Mouse (Mus musculus) midbrain, embryonic 14.5 days (tissue): ENCODE results near the gene Bicdl1. TPM values are rescaled to one million over a fixed set of nuclear protein-coding genes. Genes with fewer than 3 reads are reported as not detected.

Experiments used
- ATAC-seq: fragments of 200-750 bp; cut with Nextera tagmentation; 2 replicates; pipeline ENCODE4 v1.8.0; 2017; ENCODE audit warnings: moderate number of reproducible peaks, moderate library complexity; ENCODE audit not compliant: low FRiP score, low TSS enrichment
- DNase-seq: peaks from one replicate; pipeline ENCODE4 v3.0.0-alpha.2; 2015
- H3K27ac ChIP-seq: fragments of 300-500 bp; sonication (generic); replicated peaks from 2 replicates; pipeline ENCODE4 v1.5.1; 2014; ENCODE audit warnings: mild to moderate bottlenecking, low read depth, low read length, moderate library complexity
- H3K27me3 ChIP-seq: fragments of 300-500 bp; sonication (generic); 2 replicates; pipeline ENCODE4 v1.6.1; 2014; ENCODE audit warnings: low read length, control low read depth, mixed read lengths; ENCODE audit not compliant: control insufficient read depth, insufficient read depth
- H3K36me3 ChIP-seq: fragments of 300-500 bp; sonication (generic); 2 replicates; pipeline ENCODE4 v1.6.1; 2014; ENCODE audit warnings: low read length, control low read depth; ENCODE audit not compliant: control insufficient read depth, insufficient read depth
- H3K4me1 ChIP-seq: fragments of 300-500 bp; sonication (generic); 2 replicates; pipeline ENCODE4 v1.6.1; 2014; ENCODE audit warnings: mild to moderate bottlenecking, antibody characterized with exemption, low read length, control low read depth; ENCODE audit not compliant: control insufficient read depth, insufficient read depth
- H3K4me2 ChIP-seq: fragments of 300-500 bp; sonication (generic); 2 replicates; pipeline ENCODE4 v1.6.1; 2014; ENCODE audit warnings: mild to moderate bottlenecking, low read length, moderate library complexity
- H3K4me3 ChIP-seq: fragments of 300-500 bp; sonication (generic); replicated peaks from 2 replicates; pipeline ENCODE4 v1.5.1; 2014; ENCODE audit warnings: low read depth, low read length
- H3K9ac ChIP-seq: fragments of 300-500 bp; sonication (generic); replicated peaks from 2 replicates; pipeline ENCODE4 v1.6.1; 2014; ENCODE audit warnings: mild to moderate bottlenecking, low read length, moderate library complexity
- H3K9me3 ChIP-seq: fragments of 300-500 bp; sonication (generic); 2 replicates; pipeline ENCODE4 v1.6.1; 2016; ENCODE audit warnings: low read length, control low read depth, mixed read lengths; ENCODE audit not compliant: control insufficient read depth
- WGBS: fragments of 180-500 bp; shearing (Covaris S2); extraction: QIAGEN DNeasy Blood & Tissue Kit; methylation state at CpG from one replicate; pipeline ENCODE4 v1.1.7; 2014; 5-methylcytosine and 5-hydroxymethylcytosine counted together
- polyA plus RNA-seq: library from polyadenylated mRNA; unstranded; fragments of >200 nt; fragmentation: Nextera tagmentation; extraction: Ambion mirVana; gene quantifications from 2 replicates; pipeline ENCODE4 v1.2.1, GENCODE M21; 2014

The Bicdl1 gene
- polyA plus RNA-seq, 1 experiment from 2014 or later: 39.0 TPM

DNA sequence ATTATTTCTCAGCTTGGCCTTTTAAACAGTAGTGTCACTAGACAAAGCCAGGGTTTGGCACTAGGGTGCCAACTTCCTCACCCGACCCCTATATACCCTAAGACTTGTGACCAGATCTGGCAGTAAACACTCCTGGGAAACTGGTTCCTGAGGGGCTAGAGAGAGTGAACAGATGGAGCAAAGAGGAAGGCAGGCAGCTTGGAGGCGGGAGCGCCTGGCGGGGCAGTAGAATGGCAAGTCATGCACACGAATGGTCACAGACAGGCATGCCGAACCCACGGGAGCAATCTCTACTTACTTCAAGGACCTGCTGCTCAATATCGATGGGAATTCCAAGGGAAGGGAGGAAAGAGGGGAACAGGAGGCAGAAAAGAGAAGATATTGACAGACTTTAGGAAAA is 59.6 kb downstream of the Bicdl1 start:
- Histone ChIP-seq H3K36me3 (peaks cover 12% of the 10 kb centered on the region; the same call in 1 of the 2 replicates), H3K27ac (no peak overlapping the region), H3K4me3 (no peak overlapping the region), H3K4me1 (no peaks in the 10 kb centered on the region), H3K9ac (no peak overlapping the region), H3K4me2 (no peak overlapping the region), H3K27me3 (no peaks in the 10 kb centered on the region), H3K9me3 (no peaks in the 10 kb centered on the region)
- WGBS: 72% methylated on average over 8 of the region's 8 CpGs
- ATAC-seq (no peak), DNase-seq (no peak)

DNA sequence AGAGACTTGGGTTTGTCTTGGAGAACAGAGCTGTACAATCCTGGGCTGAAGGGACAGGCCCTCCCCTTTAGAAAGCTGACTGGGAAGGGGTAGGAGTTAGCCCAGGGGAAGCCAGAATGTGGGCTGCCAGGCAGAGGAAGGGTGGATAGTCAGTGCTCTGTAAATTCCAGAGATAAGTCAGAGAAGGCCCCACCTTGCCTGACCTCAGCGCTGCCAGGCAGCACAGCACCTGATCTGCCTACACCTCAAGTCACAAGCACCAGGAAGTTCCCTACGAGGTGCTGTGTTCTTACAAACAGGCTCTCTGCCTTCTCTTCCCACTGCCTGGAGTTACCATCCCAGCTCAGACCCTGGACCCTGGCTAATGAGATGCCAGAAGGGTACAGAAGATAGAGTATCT is 61.0 kb downstream of the Bicdl1 start:
- Histone ChIP-seq H3K9me3 (no peaks in the 10 kb centered on the region), H3K27me3 (no peaks in the 10 kb centered on the region), H3K4me2 (no peak overlapping the region), H3K4me3 (no peak overlapping the region), H3K4me1 (no peaks in the 10 kb centered on the region), H3K27ac (no peak overlapping the region), H3K9ac (no peak overlapping the region), H3K36me3 (peaks cover 13% of the 10 kb centered on the region; the same call in 1 of the 2 replicates)
- DNase-seq (no peak), ATAC-seq (no peak)
- WGBS: 87% methylated on average over 2 of the region's 2 CpGs

DNA sequence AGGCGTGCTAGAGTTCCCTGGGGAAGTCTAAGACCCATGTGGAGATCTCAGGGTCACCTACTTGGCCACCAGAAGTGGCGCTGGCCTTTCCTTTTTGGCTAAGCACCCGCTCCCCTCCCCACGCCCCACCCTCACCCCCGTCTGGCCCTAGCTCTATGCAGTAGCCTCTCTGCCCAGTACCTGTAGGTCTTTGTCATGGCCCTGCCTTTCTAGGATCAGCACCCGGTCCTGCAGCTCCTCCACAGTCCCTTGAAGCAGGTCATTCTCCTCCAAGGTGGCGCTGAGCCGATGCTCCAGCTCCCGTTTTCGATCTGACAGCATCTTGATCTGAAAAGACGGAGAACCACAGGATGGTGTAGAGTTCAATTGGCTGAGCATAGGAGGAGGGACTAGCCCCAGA is 61.4 kb downstream of the Bicdl1 start:
- Histone ChIP-seq H3K4me3 (no peak overlapping the region), H3K27me3 (no peaks in the 10 kb centered on the region), H3K4me1 (no peaks in the 10 kb centered on the region), H3K36me3 (peaks cover 17% of the 10 kb centered on the region; the same call in 1 of the 2 replicates), H3K9me3 (no peaks in the 10 kb centered on the region), H3K27ac (no peak overlapping the region), H3K9ac (no peak overlapping the region), H3K4me2 (no peak overlapping the region)
- DNase-seq (no peak), ATAC-seq (no peak)
- 88% methylated on average over 11 of the region's 11 CpGs for WGBS

DNA sequence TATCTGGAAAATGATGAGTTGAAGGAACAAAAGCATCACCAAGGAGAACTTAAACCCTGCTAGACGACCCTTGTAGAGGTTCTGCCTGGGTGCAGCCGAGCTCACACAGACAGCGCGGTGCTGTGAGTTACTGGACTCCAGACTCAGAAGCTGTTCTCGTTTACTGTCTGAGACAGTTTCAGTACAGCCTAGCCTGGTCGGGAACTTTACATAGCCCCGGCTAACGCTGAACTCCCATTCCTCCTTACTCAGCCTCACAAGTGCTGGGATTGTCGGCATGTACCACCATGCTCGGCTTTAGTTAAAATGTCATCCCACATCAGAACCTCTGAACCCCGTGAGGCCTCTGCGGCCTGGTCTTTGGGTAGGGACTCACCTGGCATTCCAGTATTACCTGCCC is 62.4 kb downstream of the Bicdl1 start:
- no peak overlapping the region for H3K27ac ChIP-seq
- no peaks in the 10 kb centered on the region for H3K9me3 ChIP-seq
- H3K4me3 ChIP-seq: no peak overlapping the region
- DNase-seq: no peak
- H3K4me2 ChIP-seq: no peak overlapping the region
- no peaks in the 10 kb centered on the region for H3K4me1 ChIP-seq
- no peak for ATAC-seq
- 74% methylated on average over 12 of the region's 12 CpGs for WGBS
- no peaks in the 10 kb centered on the region for H3K27me3 ChIP-seq
- peaks cover 17% of the 10 kb centered on the region; the same call in 1 of the 2 replicates for H3K36me3 ChIP-seq
- no peak overlapping the region for H3K9ac ChIP-seq

DNA sequence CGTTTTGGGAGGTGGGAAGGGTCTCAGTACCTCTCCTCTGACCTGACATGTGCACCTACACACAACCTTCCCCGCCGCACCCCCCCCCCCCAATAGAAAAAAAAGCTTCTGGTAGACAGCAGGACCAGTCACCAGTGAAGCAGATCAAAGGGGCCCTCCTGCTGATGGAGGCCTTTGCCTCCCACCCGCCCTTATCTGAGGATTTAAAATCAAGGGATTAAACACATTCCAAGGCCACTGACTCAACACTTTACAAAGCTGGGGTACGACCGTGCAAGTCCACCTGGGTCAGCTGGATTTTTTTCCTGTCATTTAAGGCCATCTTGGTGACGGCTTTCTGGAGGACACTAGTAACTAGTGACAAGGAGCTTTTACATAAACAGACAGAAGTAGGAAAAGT is 63.5 kb downstream of the Bicdl1 start:
- Histone ChIP-seq H3K9me3 (no peaks in the 10 kb centered on the region), H3K4me1 (no peaks in the 10 kb centered on the region), H3K36me3 (peaks cover 17% of the 10 kb centered on the region; the same call in 1 of the 2 replicates), H3K4me2 (no peak overlapping the region), H3K27me3 (no peaks in the 10 kb centered on the region), H3K4me3 (no peak overlapping the region), H3K9ac (no peak overlapping the region), H3K27ac (no peak overlapping the region)
- WGBS: 5% methylated on average over 7 of the region's 7 CpGs
- DNase-seq: no peak
- no peak for ATAC-seq

DNA sequence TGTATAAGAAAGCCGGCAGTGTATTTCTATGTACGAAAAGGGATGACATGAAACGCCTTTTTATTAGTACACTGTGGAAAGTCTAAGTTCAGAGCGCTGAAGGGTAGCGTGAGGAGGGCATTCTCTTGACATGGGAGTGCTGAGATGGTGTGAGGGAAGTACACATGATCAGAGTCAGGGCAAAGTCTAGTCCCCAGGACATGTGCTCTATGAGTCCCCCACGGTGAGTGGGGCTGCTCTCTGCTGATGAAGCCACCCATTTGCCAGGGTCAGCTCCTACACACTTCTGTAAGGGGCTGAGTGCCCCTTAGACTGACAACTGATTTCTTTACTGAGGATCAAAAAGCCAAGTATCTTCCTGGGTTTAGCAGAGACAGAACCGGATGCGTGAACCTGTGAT is 64.2 kb downstream of the Bicdl1 start:
- WGBS: 68% methylated on average over 8 of the region's 8 CpGs
- Histone ChIP-seq H3K27me3 (no peaks in the 10 kb centered on the region), H3K27ac (no peak overlapping the region), H3K9ac (no peak overlapping the region), H3K36me3 (peaks cover 23% of the 10 kb centered on the region; the same call in 1 of the 2 replicates), H3K4me2 (no peak overlapping the region), H3K9me3 (no peaks in the 10 kb centered on the region), H3K4me3 (no peak overlapping the region), H3K4me1 (no peaks in the 10 kb centered on the region)
- no peak for ATAC-seq
- no peak for DNase-seq

DNA sequence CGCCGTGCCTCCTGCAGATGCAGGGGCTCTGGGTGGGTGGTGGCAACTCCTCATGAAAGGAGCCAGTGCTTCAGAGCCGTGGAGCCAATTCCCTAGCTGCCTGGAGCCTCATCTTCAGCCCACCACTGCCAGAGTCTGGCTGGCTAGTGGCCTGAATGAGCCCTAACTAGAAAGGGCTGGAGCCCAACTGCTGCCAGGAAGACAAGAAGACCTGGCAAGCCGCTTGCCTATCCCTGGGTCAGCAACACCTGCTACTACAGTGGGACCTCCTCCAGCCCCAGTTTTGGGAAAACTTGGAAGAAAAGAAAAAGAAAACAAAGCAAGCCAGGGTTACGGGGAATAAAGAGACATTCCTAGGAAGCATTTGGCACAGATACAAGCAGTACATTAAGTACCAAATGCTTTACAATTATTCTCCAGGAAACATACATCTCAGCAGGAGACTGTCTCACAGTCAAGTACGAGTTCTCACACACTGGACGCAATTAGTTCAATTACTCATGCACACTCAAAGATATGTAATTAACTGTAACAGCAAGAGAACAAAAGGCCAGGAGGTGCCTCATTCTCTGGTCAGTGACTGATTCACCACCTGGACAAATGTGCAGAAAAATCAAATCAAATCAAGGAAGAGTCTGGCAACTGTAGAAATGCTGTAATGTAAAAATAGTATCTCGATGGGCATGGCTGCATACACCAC is 64.9 kb downstream of the Bicdl1 start:
- Histone ChIP-seq H3K27ac (no peak overlapping the region), H3K27me3 (no peaks in the 10 kb centered on the region), H3K36me3 (peaks cover 24% of the 10 kb centered on the region; the same call in 1 of the 2 replicates), H3K9me3 (no peaks in the 10 kb centered on the region), H3K4me3 (no peak overlapping the region), H3K4me2 (no peak overlapping the region), H3K9ac (no peak overlapping the region), H3K4me1 (no peaks in the 10 kb centered on the region)
- WGBS: 62% methylated on average over 8 of the region's 8 CpGs
- ATAC-seq (no peak), DNase-seq (no peak)

DNA sequence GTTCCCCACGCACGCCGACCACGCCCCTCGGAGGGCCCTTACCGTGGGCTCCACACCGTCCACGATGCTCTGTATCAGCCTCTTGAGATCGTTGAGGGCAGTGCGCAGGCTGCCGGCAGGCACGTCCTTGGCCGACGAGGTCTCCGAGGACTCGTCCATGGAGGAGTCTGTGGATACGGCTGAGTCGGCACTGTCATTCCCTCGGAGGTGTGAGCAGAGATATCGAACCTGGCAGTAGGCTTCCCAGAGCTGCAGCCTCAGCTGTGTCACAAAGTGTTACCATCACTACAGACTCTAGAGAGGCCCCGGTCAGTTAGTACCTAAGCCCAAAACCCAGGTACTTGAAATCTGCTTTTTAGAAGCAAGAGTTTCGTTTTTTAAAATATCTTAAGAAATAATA is 68.8 kb downstream of the Bicdl1 start:
- 78% methylated on average over 22 of the region's 22 CpGs for WGBS
- H3K9ac ChIP-seq: no peak overlapping the region
- no peak overlapping the region for H3K4me3 ChIP-seq
- DNase-seq: no peak
- no peaks in the 10 kb centered on the region for H3K4me1 ChIP-seq
- H3K36me3 ChIP-seq: peaks cover 23% of the 10 kb centered on the region
- H3K27me3 ChIP-seq: no peaks in the 10 kb centered on the region
- no peaks in the 10 kb centered on the region for H3K9me3 ChIP-seq
- H3K4me2 ChIP-seq: no peak overlapping the region
- H3K27ac ChIP-seq: no peak overlapping the region
- ATAC-seq: no peak

DNA sequence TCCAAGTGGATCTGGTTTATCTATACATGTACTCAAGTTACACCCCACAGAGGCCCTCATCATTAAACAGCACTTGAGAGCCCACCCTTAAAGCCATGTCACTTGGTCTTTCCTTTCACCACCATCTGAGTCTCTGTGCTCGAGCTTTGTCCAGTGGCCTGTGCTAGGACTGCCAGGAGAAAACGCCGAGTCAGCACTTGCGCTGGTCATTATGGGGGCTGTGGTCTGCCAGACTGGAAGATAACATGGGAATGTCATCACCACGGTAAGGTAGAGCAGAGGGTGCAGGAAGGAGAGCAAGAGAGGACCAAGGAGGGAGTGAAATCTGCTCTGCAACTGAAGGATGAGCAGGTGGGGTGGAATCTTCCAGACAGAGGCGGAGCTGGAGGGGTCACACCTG is 73.1 kb downstream of the Bicdl1 start:
- H3K4me1 ChIP-seq: no peaks in the 10 kb centered on the region
- H3K9me3 ChIP-seq: no peaks in the 10 kb centered on the region
- no peak overlapping the region for H3K27ac ChIP-seq
- H3K27me3 ChIP-seq: no peaks in the 10 kb centered on the region
- H3K36me3 ChIP-seq: peaks cover 25% of the 10 kb centered on the region
- H3K4me3 ChIP-seq: no peak overlapping the region
- H3K9ac ChIP-seq: no peak overlapping the region
- DNase-seq (no peak), ATAC-seq (no peak)
- 91% methylated on average over 6 of the region's 6 CpGs for WGBS
- H3K4me2 ChIP-seq: no peak overlapping the region
